Mouse (Mus musculus) midbrain, embryonic 12.5 days (tissue): ENCODE results near the gene Hoxa1. TPM values are rescaled to one million over a fixed set of nuclear protein-coding genes. Genes with fewer than 3 reads are reported as not detected.

Source experiments
- ATAC-seq: fragments of 200-750 bp; cut with Nextera tagmentation; 2 replicates; pipeline ENCODE4 v1.8.0; 2017; ENCODE audit warnings: low read depth, moderate TSS enrichment, moderate library complexity; ENCODE audit not compliant: low FRiP score
- H3K27ac ChIP-seq: fragments of 300-500 bp; sonication (generic); replicated peaks from 2 replicates; pipeline ENCODE4 v1.5.1; 2016; ENCODE audit warnings: mild to moderate bottlenecking
- H3K27me3 ChIP-seq: fragments of 300-500 bp; sonication (generic); 2 replicates; pipeline ENCODE4 v1.6.1; 2016; ENCODE audit warnings: mild to moderate bottlenecking
- H3K36me3 ChIP-seq: fragments of 300-500 bp; sonication (generic); 2 replicates; pipeline ENCODE4 v1.6.1; 2016
- H3K4me1 ChIP-seq: fragments of 300-500 bp; sonication (generic); 2 replicates; pipeline ENCODE4 v1.6.1; 2016
- H3K4me2 ChIP-seq: fragments of 300-500 bp; sonication (generic); replicated peaks from 2 replicates; pipeline ENCODE4 v1.6.1; 2016; ENCODE audit warnings: mild to moderate bottlenecking, moderate library complexity
- H3K4me3 ChIP-seq: fragments of 300-500 bp; sonication (generic); 2 replicates; pipeline ENCODE4 v1.5.1; 2016; ENCODE audit warnings: mild to moderate bottlenecking
- H3K9ac ChIP-seq: fragments of 300-500 bp; sonication (generic); replicated peaks from 2 replicates; pipeline ENCODE4 v1.6.1; 2016; ENCODE audit warnings: mild to moderate bottlenecking, moderate library complexity
- H3K9me3 ChIP-seq: fragments of 300-500 bp; sonication (generic); 2 replicates; pipeline ENCODE4 v1.6.1; 2016; ENCODE audit warnings: mild to moderate bottlenecking
- whole genome bisulfite sequencing: fragments of 180-500 bp; shearing (Covaris S2); methylation state at CpG from one replicate; pipeline ENCODE4 v1.1.7; 2016; 5-methylcytosine and 5-hydroxymethylcytosine counted together
- polyA plus RNA-seq: library from polyadenylated mRNA; unstranded; fragments of >200 nt; fragmentation: Nextera tagmentation; extraction: Ambion mirVana; gene quantifications from 2 replicates; pipeline ENCODE4 v1.2.1, GENCODE M21; 2016

Hoxa1 gene
- polyA plus RNA-seq, 1 experiment from 2014 or later = 0.83 TPM

GRCm38 (mm10) chr6:52200751-52201250 lies 42.7 kb upstream of the Hoxa1 start:
- ATAC-seq = no peak
- H3K27me3 ChIP-seq = peaks cover 99% of the 10 kb centered on the region
- H3K4me3 ChIP-seq = no peak overlapping the region
- H3K9me3 ChIP-seq = no peaks in the 10 kb centered on the region
- 6% methylated on average over 10 of the region's 10 CpGs for WGBS
- peaks cover 10% of the 10 kb centered on the region; the same call in 1 of the 2 replicates for H3K4me1 ChIP-seq
- no peaks in the 10 kb centered on the region for H3K36me3 ChIP-seq
- no peak overlapping the region for H3K4me2 ChIP-seq
- H3K9ac ChIP-seq = no peak overlapping the region
- H3K27ac ChIP-seq = no peak overlapping the region

- H3K27me3 ChIP-seq = peaks cover 98% of the 10 kb centered on the region
- H3K9me3 ChIP-seq = no peaks in the 10 kb centered on the region
- H3K27ac ChIP-seq = no peak overlapping the region
- no peak for ATAC-seq
- H3K4me2 ChIP-seq = no peak overlapping the region
- H3K9ac ChIP-seq = no peak overlapping the region
- H3K4me1 ChIP-seq = peaks cover 10% of the 10 kb centered on the region; the same call in 1 of the 2 replicates
- no peaks in the 10 kb centered on the region for H3K36me3 ChIP-seq
- no peak overlapping the region for H3K4me3 ChIP-seq
- 1% methylated on average over 30 of the region's 30 CpGs for WGBS
These were observed 42.1 kb upstream of the Hoxa1 start for GRCm38 (mm10) chr6:52200073-52200750.

- H3K36me3 ChIP-seq = no peaks in the 10 kb centered on the region
- no peak for ATAC-seq
- H3K27me3 ChIP-seq = peaks cover 96% of the 10 kb centered on the region
- under 1% methylated on average over 10 of the region's 10 CpGs for WGBS
- H3K9me3 ChIP-seq = no peaks in the 10 kb centered on the region
- H3K4me2 ChIP-seq = no peak overlapping the region
- H3K4me3 ChIP-seq = no peak overlapping the region
- H3K4me1 ChIP-seq = peaks cover under 1% of the 10 kb centered on the region
- H3K9ac ChIP-seq = no peak overlapping the region
- no peak overlapping the region for H3K27ac ChIP-seq
These were observed 39.2 kb upstream of the Hoxa1 start for GRCm38 (mm10) chr6:52197271-52197670.

GRCm38 (mm10) chr6:52196811-52197210 lies 38.7 kb upstream of the Hoxa1 start:
- H3K9ac ChIP-seq = no peak overlapping the region
- WGBS = 4% methylated on average over 9 of the region's 9 CpGs

GRCm38 (mm10) chr6:52194690-52195089 lies 36.6 kb upstream of the Hoxa1 start:
- H3K27ac ChIP-seq = no peak overlapping the region
- H3K27me3 ChIP-seq = peaks cover 97% of the 10 kb centered on the region
- WGBS = 4% methylated on average over 10 of the region's 10 CpGs
- no peak overlapping the region for H3K9ac ChIP-seq
- no peaks in the 10 kb centered on the region for H3K36me3 ChIP-seq
- H3K9me3 ChIP-seq = no peaks in the 10 kb centered on the region
- H3K4me3 ChIP-seq = no peak overlapping the region
- peaks cover 15% of the 10 kb centered on the region for H3K4me1 ChIP-seq
- ATAC-seq = no peak
- H3K4me2 ChIP-seq = no peak overlapping the region

More at GRCm38 (mm10) chr6:52196811-52197210, 38.7 kb upstream of the Hoxa1 start:
- H3K27me3 ChIP-seq = peaks cover 97% of the 10 kb centered on the region
- H3K4me2 ChIP-seq = no peak overlapping the region
- no peak for ATAC-seq
- no peak overlapping the region for H3K4me3 ChIP-seq
- peaks cover 5% of the 10 kb centered on the region for H3K4me1 ChIP-seq
- no peak overlapping the region for H3K27ac ChIP-seq
- H3K36me3 ChIP-seq = no peaks in the 10 kb centered on the region
- H3K9me3 ChIP-seq = no peaks in the 10 kb centered on the region

GRCm38 (mm10) chr6:52191860-52192550 lies 33.9 kb upstream of the Hoxa1 start:
- no peaks in the 10 kb centered on the region for H3K36me3 ChIP-seq
- H3K9me3 ChIP-seq = no peaks in the 10 kb centered on the region
- H3K4me2 ChIP-seq = peak overlapping the region; percentile 54
- H3K4me3 ChIP-seq = peak overlapping the region; percentile 42
- peaks cover 15% of the 10 kb centered on the region for H3K4me1 ChIP-seq
- WGBS = 2% methylated on average over 43 of the region's 55 CpGs
- peaks cover 97% of the 10 kb centered on the region for H3K27me3 ChIP-seq
- ATAC-seq = peak; percentile 58; the same call in 1 of the 2 replicates
- H3K9ac ChIP-seq = no peak overlapping the region
- no peak overlapping the region for H3K27ac ChIP-seq

- Histone ChIP-seq H3K9ac (no peak within 1 kb of the TSS), H3K4me1 (peaks cover 15% of the 10 kb centered on the region), H3K27ac (no peak within 1 kb of the TSS), H3K27me3 (peaks cover 97% of the 10 kb centered on the region), H3K4me2 (peak within 1 kb of the TSS; percentile 54), H3K4me3 (peak within 1 kb of the TSS; percentile 42), H3K9me3 (no peaks in the 10 kb centered on the region), H3K36me3 (no peaks in the 10 kb centered on the region)
- ATAC-seq = no peak
- WGBS = 2% methylated on average over 48 of the region's 102 CpGs
These were observed 33.0 kb upstream of the Hoxa1 start, which contains the start of gene Hoxa4 for GRCm38 (mm10) chr6:52190906-52191810. Hoxa4 (minus strand) TSS chr6:52191753.

GRCm38 (mm10) chr6:52190410-52190809 lies 32.3 kb upstream of the Hoxa1 start:
- peaks cover 98% of the 10 kb centered on the region for H3K27me3 ChIP-seq
- no peak overlapping the region for H3K27ac ChIP-seq
- H3K9me3 ChIP-seq = no peaks in the 10 kb centered on the region
- ATAC-seq = no peak
- H3K36me3 ChIP-seq = no peaks in the 10 kb centered on the region
- H3K9ac ChIP-seq = no peak overlapping the region
- no peak overlapping the region for H3K4me2 ChIP-seq
- WGBS = under 1% methylated on average over 23 of the region's 23 CpGs
- no peak overlapping the region for H3K4me3 ChIP-seq
- peaks cover 15% of the 10 kb centered on the region for H3K4me1 ChIP-seq

GRCm38 (mm10) chr6:52189909-52190308 lies 31.8 kb upstream of the Hoxa1 start:
- H3K27ac ChIP-seq = no peak overlapping the region
- no peak for ATAC-seq
- H3K9me3 ChIP-seq = no peaks in the 10 kb centered on the region
- peaks cover 99% of the 10 kb centered on the region for H3K27me3 ChIP-seq
- no peak overlapping the region for H3K4me2 ChIP-seq
- no peak overlapping the region for H3K9ac ChIP-seq
- H3K4me1 ChIP-seq = peaks cover 15% of the 10 kb centered on the region
- WGBS = 3% methylated on average over 8 of the region's 8 CpGs
- H3K4me3 ChIP-seq = no peak overlapping the region
- no peaks in the 10 kb centered on the region for H3K36me3 ChIP-seq

- Histone ChIP-seq H3K9ac (no peak overlapping the region), H3K4me2 (no peak overlapping the region), H3K27ac (no peak overlapping the region), H3K4me1 (peaks cover 15% of the 10 kb centered on the region), H3K27me3 (peaks cover 99% of the 10 kb centered on the region), H3K36me3 (no peaks in the 10 kb centered on the region), H3K4me3 (no peak overlapping the region), H3K9me3 (no peaks in the 10 kb centered on the region)
- WGBS = 5% methylated on average over 5 of the region's 5 CpGs
- ATAC-seq = no peak
These were observed 31.1 kb upstream of the Hoxa1 start for GRCm38 (mm10) chr6:52189172-52189591.

- no peak overlapping the region for H3K27ac ChIP-seq
- 4% methylated on average over 1 of the region's 1 CpGs for WGBS
These were observed 28.4 kb upstream of the Hoxa1 start for GRCm38 (mm10) chr6:52186500-52186899.

More at GRCm38 (mm10) chr6:52186500-52186899, 28.4 kb upstream of the Hoxa1 start:
- Histone ChIP-seq H3K27me3 (peaks cover 100% of the 10 kb centered on the region), H3K9ac (no peak overlapping the region), H3K4me1 (peaks cover 6% of the 10 kb centered on the region), H3K4me2 (no peak overlapping the region), H3K36me3 (no peaks in the 10 kb centered on the region), H3K4me3 (no peak overlapping the region), H3K9me3 (no peaks in the 10 kb centered on the region)
- ATAC-seq = no peak
